Mouse (Mus musculus) lung, postnatal 0 days (tissue): ENCODE data around the gene Mrpl14.

Experiments used
- CTCF ChIP-seq: IDR thresholded peaks from 2 replicates; pipeline ENCODE4 v1.5.1; 2016; ENCODE audit warnings: antibody characterized with exemption, mild to moderate bottlenecking
- EP300 ChIP-seq: IDR thresholded peaks from 2 replicates; pipeline ENCODE4 v1.6.1; 2016; ENCODE audit warnings: antibody characterized with exemption, mild to moderate bottlenecking, control low read depth

GRCm38 (mm10) chr17:45710407-45710806 lies 24.3 kb downstream of the Mrpl14 start:
- TF ChIP-seq CTCF (no peak), EP300 (no peak)
